Mouse (Mus musculus) small intestine, adult 2 months (tissue): ENCODE measurements around the gene Ahcyl1.

Experiments used
- CTCF ChIP-seq: fragments of 200-500 bp; IDR thresholded peaks from 2 replicates; pipeline ENCODE4 v1.5.1; 2012; ENCODE audit warnings: low read depth, mild to moderate bottlenecking, control low read depth, inconsistent platforms, low read length, moderate library complexity, mixed read lengths; ENCODE audit not compliant: insufficient replicate concordance, insufficient read length; ENCODE audit errors: extremely low read depth
- POLR2A ChIP-seq: fragments of 200-500 bp; IDR thresholded peaks from 2 replicates; pipeline ENCODE4 v1.6.1; 2012; ENCODE audit warnings: low read depth, mild to moderate bottlenecking, control low read depth, inconsistent platforms, low read length, moderate library complexity

- TF ChIP-seq POLR2A (no peak), CTCF (no peak)
Measured at GRCm38 (mm10) chr3:107741387-107741786, 45.0 kb upstream of the Ahcyl1 start.
